Mouse (Mus musculus) heart, adult 2 months (tissue): Measurements from ENCODE around the gene Dolk.
A peak's percentile ranks its signal among the peaks of the same experiment; 100 is the strongest.

Source experiments
- CTCF ChIP-seq: fragments of 200-600 bp; IDR thresholded peaks from 2 replicates; pipeline ENCODE4 v1.8.1; 2022; ENCODE audit warnings: antibody characterized with exemption, mild to moderate bottlenecking, moderate library complexity
- EP300 ChIP-seq: fragments of 200-500 bp; IDR thresholded peaks from 2 replicates; pipeline ENCODE4 v1.6.1; 2011; ENCODE audit warnings: low read depth, low read length, control low read depth; ENCODE audit not compliant: insufficient read depth

DNA sequence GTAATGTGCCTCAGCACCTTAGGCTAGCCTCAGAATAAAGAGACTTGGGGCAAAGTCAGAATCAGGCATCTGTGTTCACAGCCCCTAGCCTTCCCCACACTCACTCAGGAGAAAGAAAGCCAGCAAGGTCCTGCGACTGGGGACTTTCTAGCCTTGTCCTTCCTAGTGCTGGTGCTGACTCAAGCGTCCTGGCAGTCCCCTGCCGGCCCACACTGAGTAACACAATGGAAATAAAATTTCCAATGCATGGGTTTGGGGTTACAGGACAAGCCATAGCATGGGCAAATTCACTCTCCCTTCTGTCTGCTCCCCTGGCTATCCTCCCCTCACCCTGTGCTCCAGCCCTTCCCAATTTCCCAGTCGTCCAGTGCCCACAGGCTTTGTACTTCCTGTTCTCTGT lies 17.8 kb downstream of the Dolk start:
- TF ChIP-seq CTCF (peak; percentile 20; the same call in 1 of the 2 replicates), EP300 (no peak)
